Mouse (Mus musculus) CH12.LX (cell line): ENCODE measurements around the gene Chpf2. TPM values are rescaled to one million over a fixed set of nuclear protein-coding genes. Genes with fewer than 3 reads are reported as not detected.

Source experiments
- DNase-seq: peaks from one replicate; pipeline ENCODE4 v3.0.0-alpha.2; 2013; ENCODE audit errors: extremely low read depth
- H3K27ac ChIP-seq: 2 replicates; pipeline ENCODE4 v1.5.1; 2012; ENCODE audit warnings: low read depth, mild to moderate bottlenecking, control low read depth, moderate library complexity; ENCODE audit not compliant: insufficient read depth
- H3K27me3 ChIP-seq: replicated peaks from 2 replicates; pipeline ENCODE3; 2012; ENCODE audit warnings: inconsistent platforms
- H3K36me3 ChIP-seq, 2 experiments: replicated peaks in 1 of 2; 2 replicates each; pipeline versions ENCODE3 to v1.6.1; 2012; ENCODE audit warnings: inconsistent platforms in 1 of 2, low read length in 1 of 2, mild to moderate bottlenecking in 1 of 2, mixed read lengths in 1 of 2, moderate library complexity in 1 of 2; ENCODE audit not compliant: control insufficient read depth in 1 of 2, insufficient read depth in 1 of 2
- H3K4me1 ChIP-seq, 2 experiments: 2 replicates each; pipeline ENCODE4 v1.6.1; 2012; ENCODE audit warnings: inconsistent platforms in 1 of 2, moderate library complexity in 1 of 2; ENCODE audit not compliant: insufficient read depth in 2 of 2, control insufficient read depth in 1 of 2
- H3K4me2 ChIP-seq: 2 replicates; pipeline ENCODE4 v1.6.1; 2012; ENCODE audit warnings: low read depth, mild to moderate bottlenecking, control low read depth; ENCODE audit not compliant: poor library complexity, insufficient read depth, severe bottlenecking
- H3K4me3 ChIP-seq, 3 experiments: fragments of 150-350 bp in 1 of 3; sonication (generic) in 1 of 3; replicated peaks in 1 of 3; 2 replicates each; pipeline versions ENCODE3 to v1.5.1; 2011 to 2012; ENCODE audit warnings: low read depth in 2 of 3, low read length in 2 of 3, mild to moderate bottlenecking in 2 of 3, moderate library complexity in 2 of 3, control low read depth in 1 of 3, improper control_type of control experiment in 1 of 3, inconsistent platforms in 1 of 3, mixed read lengths in 1 of 3; ENCODE audit not compliant: poor library complexity in 1 of 3
- H3K79me2 ChIP-seq: replicated peaks from 2 replicates; pipeline ENCODE4 v1.6.1; 2012; ENCODE audit warnings: mild to moderate bottlenecking, moderate library complexity; ENCODE audit not compliant: control insufficient read depth, poor library complexity, insufficient read depth, severe bottlenecking; ENCODE audit errors: extremely low read depth
- H3K9ac ChIP-seq: 2 replicates; pipeline ENCODE4 v1.6.1; 2012; ENCODE audit warnings: low read depth, mild to moderate bottlenecking, control low read depth, moderate library complexity; ENCODE audit not compliant: insufficient read depth
- H3K9me3 ChIP-seq: replicated peaks from 2 replicates; pipeline ENCODE3; 2012; ENCODE audit warnings: low read length, inconsistent platforms, mixed read lengths
- BHLHE40 ChIP-seq: IDR thresholded peaks from 2 replicates; pipeline ENCODE4 v1.6.1; 2011; ENCODE audit warnings: mild to moderate bottlenecking, low read depth, low read length, improper control_type of control experiment
- CHD1 ChIP-seq: IDR thresholded peaks from 2 replicates; pipeline ENCODE4 v1.6.1; 2012; ENCODE audit warnings: low read depth, low read length, improper control_type of control experiment, inconsistent platforms
- CTCF ChIP-seq, 2 experiments: IDR thresholded peaks in 1 of 2; conservative IDR thresholded peaks in 1 of 2; 2 replicates each; pipeline ENCODE4 v1.5.1; 2011 to 2012; ENCODE audit warnings: low read depth in 2 of 2, low read length in 2 of 2, improper control_type of control experiment in 1 of 2, inconsistent platforms in 1 of 2, mild to moderate bottlenecking in 1 of 2, moderate library complexity in 1 of 2
- EP300 ChIP-seq: IDR thresholded peaks from 2 replicates; pipeline ENCODE4 v1.6.1; 2011; ENCODE audit warnings: low read length, improper control_type of control experiment
- HCFC1 ChIP-seq: IDR thresholded peaks from 2 replicates; pipeline ENCODE4 v1.6.1; 2012; ENCODE audit warnings: low read depth, mild to moderate bottlenecking, inconsistent platforms, low read length, improper control_type of control experiment
- JUN ChIP-seq: IDR thresholded peaks from 2 replicates; pipeline ENCODE4 v1.6.1; 2011; ENCODE audit warnings: low read depth, mild to moderate bottlenecking, low read length, improper control_type of control experiment, moderate library complexity; ENCODE audit not compliant: insufficient read depth
- KAT2A ChIP-seq: IDR thresholded peaks from 2 replicates; pipeline ENCODE4 v1.6.1; 2012; ENCODE audit warnings: low read length, improper control_type of control experiment, inconsistent platforms; ENCODE audit not compliant: insufficient replicate concordance
- MAX ChIP-seq: IDR thresholded peaks from 2 replicates; pipeline ENCODE4 v1.6.1; 2011; ENCODE audit warnings: low read length, improper control_type of control experiment
- MAZ ChIP-seq: IDR thresholded peaks from 2 replicates; pipeline ENCODE4 v1.6.1; 2012; ENCODE audit warnings: low read depth, mild to moderate bottlenecking, inconsistent platforms, low read length, improper control_type of control experiment, moderate library complexity
- MEF2A ChIP-seq: IDR thresholded peaks from 2 replicates; pipeline ENCODE4 v1.6.1; 2014; ENCODE audit warnings: low read depth, mild to moderate bottlenecking, inconsistent platforms, low read length, improper control_type of control experiment, borderline replicate concordance
- NELFE ChIP-seq: IDR thresholded peaks from 2 replicates; pipeline ENCODE4 v1.6.1; 2011; ENCODE audit warnings: low read depth, low read length, improper control_type of control experiment
- NRF1 ChIP-seq: IDR thresholded peaks from 2 replicates; pipeline ENCODE4 v1.6.1; 2014; ENCODE audit warnings: low read depth, mild to moderate bottlenecking, inconsistent platforms, low read length, improper control_type of control experiment, moderate library complexity
- RAD21 ChIP-seq: IDR thresholded peaks from 2 replicates; pipeline ENCODE4 v1.6.1; 2011; ENCODE audit warnings: low read depth, mild to moderate bottlenecking, low read length, improper control_type of control experiment, moderate library complexity
- SMC3 ChIP-seq: IDR thresholded peaks from 2 replicates; pipeline ENCODE4 v1.6.1; 2011; ENCODE audit warnings: low read depth, low read length, improper control_type of control experiment
- UBTF ChIP-seq: IDR thresholded peaks from 2 replicates; pipeline ENCODE4 v1.6.1; 2012; ENCODE audit warnings: low read depth, mild to moderate bottlenecking, inconsistent platforms, low read length, improper control_type of control experiment, moderate library complexity
- ZC3H11A ChIP-seq: IDR thresholded peaks from 2 replicates; pipeline ENCODE4 v1.6.1; 2012; ENCODE audit warnings: low read depth, mild to moderate bottlenecking, inconsistent platforms, low read length, improper control_type of control experiment
- ZKSCAN1 ChIP-seq: IDR thresholded peaks from 2 replicates; pipeline ENCODE4 v1.6.1; 2012; ENCODE audit warnings: low read depth, inconsistent platforms, low read length, improper control_type of control experiment, borderline replicate concordance
- ZMIZ1 ChIP-seq: IDR thresholded peaks from 2 replicates; pipeline ENCODE4 v1.6.1; 2012; ENCODE audit warnings: low read depth, mild to moderate bottlenecking, inconsistent platforms, low read length, improper control_type of control experiment
- dilution Hi-C: fragments of 300-500 bp; cut with MboI; formaldehyde crosslinking; loops from 2 replicates; pipeline ENCODE4 v1.14.3; 2020; ENCODE audit warnings: low sequenced_read_pairs; ENCODE audit not compliant: extremely low pct_unique_long_range_greater_than_20kb, extremely low pct_ligation_motif_present
- in situ Hi-C: fragments of 300-500 bp; cut with MboI; formaldehyde crosslinking; loops from 3 replicates; pipeline ENCODE4 v1.14.3; 2019; ENCODE audit warnings: low sequenced_read_pairs, low pct_ligation_motif_present, low pct_unique_long_range_greater_than_20kb, mixed read lengths
- polyA plus RNA-seq: library from polyadenylated mRNA; unstranded; fragments of >175 nt; gene quantifications from 2 replicates; pipeline ENCODE4 v1.2.1, GENCODE M21; 2012; ENCODE audit warnings: low read depth; ENCODE audit not compliant: insufficient read length
- total RNA-seq, 2 experiments: library from RNA; depleted of rRNA; stranded (reverse); fragments of 300-350 nt in 1 of 2; fragments of >200 nt in 1 of 2; gene quantifications; 2 replicates each; pipeline ENCODE4 v1.2.3; 2012 to 2014

Chpf2 gene
- total and polyA plus RNA-seq, 3 experiments = 11.2 to 22.8 (median 20.4) TPM

DNA sequence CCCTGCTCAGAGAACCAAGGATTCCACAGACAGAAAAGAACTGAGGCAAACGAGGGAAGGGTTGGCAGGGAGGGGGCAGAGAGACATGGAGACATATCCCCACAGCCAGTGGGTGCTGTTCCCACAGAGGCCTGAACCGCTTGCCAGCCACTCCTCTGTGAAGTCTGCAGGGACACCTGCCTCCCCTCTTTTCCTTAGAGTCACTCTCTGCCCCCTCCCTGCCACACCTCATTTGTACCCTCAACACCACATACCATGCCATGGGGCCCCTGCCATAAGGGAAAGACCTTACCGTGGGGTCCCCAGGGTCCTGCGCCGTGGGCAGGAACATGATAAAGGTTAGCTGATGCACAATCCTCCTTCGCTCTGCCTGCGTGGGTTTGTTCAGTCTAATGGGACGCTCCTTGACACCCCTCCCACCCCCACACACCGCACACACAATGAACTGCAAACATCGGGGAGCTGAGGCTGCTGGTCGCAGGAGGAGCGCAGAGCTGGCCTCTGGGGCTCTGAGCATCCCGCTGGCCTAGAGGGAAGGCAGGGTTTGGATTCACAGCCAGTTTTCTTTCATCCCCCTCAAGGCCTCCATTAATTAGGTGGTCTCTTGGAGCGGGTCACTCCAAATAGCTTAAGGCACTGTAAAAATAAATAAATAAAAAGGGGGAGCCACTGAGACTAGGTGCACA, 19.6 kb downstream of the Chpf2 start:
- H3K4me3 ChIP-seq = no peak overlapping the region
- H3K27me3 ChIP-seq = peaks cover 73% of the 10 kb centered on the region
- dilution Hi-C loops (no loop called here), in situ Hi-C loops (no loop called here)
- no peak overlapping the region for H3K4me2 ChIP-seq
- no peaks in the 10 kb centered on the region for H3K36me3 ChIP-seq
- DNase-seq = no peak
- H3K4me1 ChIP-seq = peaks cover 7 to 13% of the 10 kb centered on the region in 2 experiments; a peak in 3 of 4 replicates
- peaks cover 3% of the 10 kb centered on the region for H3K9me3 ChIP-seq
- no peak for TF ChIP-seq HCFC1
- no peak overlapping the region for H3K27ac ChIP-seq
- H3K79me2 ChIP-seq = no peaks in the 10 kb centered on the region
- H3K9ac ChIP-seq = no peak overlapping the region

DNA sequence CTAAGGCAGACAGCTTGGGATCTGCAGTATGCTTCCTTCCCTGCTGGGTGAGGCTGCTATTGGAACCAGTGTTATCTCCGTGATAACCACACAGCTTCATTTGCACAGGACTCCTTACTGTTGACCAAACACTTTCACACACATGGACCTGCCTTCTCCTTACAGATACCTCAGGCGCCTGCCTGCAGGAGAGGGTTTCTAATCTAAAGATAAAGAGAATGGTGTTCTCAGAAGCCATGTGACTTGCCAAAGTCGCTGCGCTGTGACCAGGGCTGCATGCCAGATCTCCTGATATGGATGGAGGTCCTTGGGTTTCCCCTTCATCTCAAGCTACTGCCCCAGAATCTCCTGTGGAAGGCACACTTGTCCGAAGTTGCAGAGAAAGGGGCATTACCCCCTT, 22.8 kb downstream of the Chpf2 start:
- Histone ChIP-seq H3K79me2 (no peaks in the 10 kb centered on the region), H3K36me3 (no peaks in the 10 kb centered on the region), H3K4me2 (no peak overlapping the region), H3K9ac (no peak overlapping the region), H3K4me1 (peaks cover 0 to 13% of the 10 kb centered on the region in 2 experiments; a peak in 2 of 4 replicates), H3K4me3 (no peak overlapping the region), H3K27ac (no peak overlapping the region), H3K9me3 (no peaks in the 10 kb centered on the region), H3K27me3 (peaks cover 46% of the 10 kb centered on the region)
- in situ Hi-C loops (no loop called here), dilution Hi-C loops (no loop called here)
- DNase-seq = no peak
- TF ChIP-seq MAZ (no peak), CTCF (conservative IDR thresholded peaks at IDR 0.05 in 1 of 2, IDR thresholded peaks at IDR 0.05 in 1 of 2; ENCODE audit: low read depth in 2 of 2, low read length in 2 of 2) (no peak), ZC3H11A (no peak), ZMIZ1 (no peak), EP300 (no peak), CHD1 (no peak), MAX (no peak), ZKSCAN1 (no peak), JUN (no peak), KAT2A (no peak), SMC3 (no peak), BHLHE40 (no peak), MEF2A (no peak), RAD21 (no peak), NRF1 (no peak), NELFE (no peak), UBTF (no peak)
